Mouse (Mus musculus) heart, postnatal 0 days (tissue): Measurements from ENCODE around the gene Mt3. TPM values are rescaled to one million over a fixed set of nuclear protein-coding genes. Genes with fewer than 3 reads are reported as not detected.

Source experiments
- ATAC-seq: fragments of 200-750 bp; cut with Nextera tagmentation; 2 replicates; pipeline ENCODE4 v1.8.0; 2017; ENCODE audit warnings: low read depth, moderate number of reproducible peaks, moderate library complexity; ENCODE audit not compliant: insufficient read depth
- DNase-seq: peaks from one replicate; pipeline ENCODE4 v3.0.0-alpha.2; 2016; ENCODE audit warnings: low spot score
- H3K27ac ChIP-seq: fragments of 300-500 bp; sonication (generic); 2 replicates; pipeline ENCODE4 v1.5.1; 2014; ENCODE audit warnings: low read depth, mild to moderate bottlenecking
- H3K27me3 ChIP-seq: fragments of 300-500 bp; sonication (generic); 2 replicates; pipeline ENCODE4 v1.6.1; 2014; ENCODE audit warnings: low read length, mixed read lengths; ENCODE audit not compliant: control insufficient read depth, insufficient read depth
- H3K36me3 ChIP-seq: fragments of 300-500 bp; sonication (generic); replicated peaks from 2 replicates; pipeline ENCODE4 v1.6.1; 2014; ENCODE audit warnings: low read length, mixed read lengths; ENCODE audit not compliant: control insufficient read depth, insufficient read depth
- H3K4me1 ChIP-seq: fragments of 300-500 bp; sonication (generic); 2 replicates; pipeline ENCODE4 v1.6.1; 2014; ENCODE audit warnings: antibody characterized with exemption; ENCODE audit not compliant: control insufficient read depth, insufficient read depth
- H3K4me2 ChIP-seq: fragments of 300-500 bp; sonication (generic); 2 replicates; pipeline ENCODE4 v1.6.1; 2014; ENCODE audit warnings: low read depth, mild to moderate bottlenecking, low read length, moderate library complexity
- H3K4me3 ChIP-seq: fragments of 300-500 bp; sonication (generic); 2 replicates; pipeline ENCODE4 v1.5.1; 2014; ENCODE audit warnings: low read depth, low read length
- H3K9ac ChIP-seq: fragments of 300-500 bp; sonication (generic); replicated peaks from 2 replicates; pipeline ENCODE4 v1.6.1; 2014; ENCODE audit warnings: low read depth, low read length, mixed read lengths
- H3K9me3 ChIP-seq: fragments of 300-500 bp; sonication (generic); replicated peaks from 2 replicates; pipeline ENCODE4 v1.6.1; 2016; ENCODE audit warnings: low read length; ENCODE audit not compliant: control insufficient read depth
- CTCF ChIP-seq: IDR thresholded peaks from 2 replicates; pipeline ENCODE4 v1.5.1; 2016; ENCODE audit warnings: antibody characterized with exemption, control low read depth, low read depth
- EP300 ChIP-seq: IDR thresholded peaks from 2 replicates; pipeline ENCODE4 v1.6.1; 2016; ENCODE audit warnings: antibody characterized with exemption, low read depth
- WGBS: fragments of 180-500 bp; shearing (Covaris S2); extraction: QIAGEN DNeasy Blood & Tissue Kit; methylation state at CpG from one replicate; pipeline ENCODE4 v1.1.7; 2014; 5-methylcytosine and 5-hydroxymethylcytosine counted together
- polyA plus RNA-seq: library from polyadenylated mRNA; unstranded; fragments of >200 nt; fragmentation: Nextera tagmentation; extraction: Ambion mirVana; gene quantifications from 2 replicates; pipeline ENCODE4 v1.2.1, GENCODE M21; 2015
- total RNA-seq: library from RNA; depleted of rRNA; stranded (reverse); fragments of >200 nt; gene quantifications from 2 replicates; pipeline ENCODE4 v1.2.3, GENCODE M21; 2014; ENCODE audit warnings: low replicate concordance

Mt3 gene
- total and polyA plus RNA-seq, 2 experiments from 2014 or later = 67.4 to 217 TPM

GRCm38 (mm10) chr8:94135556-94135955 is 16.9 kb upstream of the Mt3 start:
- H3K4me2 ChIP-seq = no peak overlapping the region
- no peak overlapping the region for H3K4me3 ChIP-seq
- no peak overlapping the region for H3K9ac ChIP-seq
- no peaks in the 10 kb centered on the region for H3K9me3 ChIP-seq
- 75% methylated on average over 6 of the region's 6 CpGs for WGBS
- ATAC-seq (no peak), DNase-seq (no peak)
- TF ChIP-seq EP300 (no peak), CTCF (no peak)
- H3K36me3 ChIP-seq = no peaks in the 10 kb centered on the region
- no peak overlapping the region for H3K27ac ChIP-seq
- H3K4me1 ChIP-seq = no peaks in the 10 kb centered on the region
- no peaks in the 10 kb centered on the region for H3K27me3 ChIP-seq

GRCm38 (mm10) chr8:94136192-94136591 is 16.2 kb upstream of the Mt3 start:
- Histone ChIP-seq H3K27me3 (no peaks in the 10 kb centered on the region), H3K4me3 (no peak overlapping the region), H3K4me2 (no peak overlapping the region), H3K9ac (no peak overlapping the region), H3K4me1 (no peaks in the 10 kb centered on the region), H3K36me3 (no peaks in the 10 kb centered on the region), H3K27ac (no peak overlapping the region), H3K9me3 (no peaks in the 10 kb centered on the region)
- DNase-seq = no peak
- ATAC-seq = no peak
- TF ChIP-seq CTCF (no peak), EP300 (no peak)
- WGBS = 83% methylated on average over 7 of the region's 7 CpGs

GRCm38 (mm10) chr8:94136933-94137332 is 15.5 kb upstream of the Mt3 start, which contains the start of gene Mt4:
Gene Mt4 (plus strand): TSS chr8:94137197.
- no peak within 1 kb of the TSS for H3K9ac ChIP-seq
- WGBS = 43% methylated on average over 6 of the region's 6 CpGs
- ATAC-seq = no peak

GRCm38 (mm10) chr8:94140266-94140795 is 12.1 kb upstream of the Mt3 start:
- Histone ChIP-seq H3K4me2 (no peak overlapping the region), H3K27me3 (no peaks in the 10 kb centered on the region), H3K9ac (no peak overlapping the region), H3K4me3 (no peak overlapping the region), H3K27ac (no peak overlapping the region), H3K36me3 (no peaks in the 10 kb centered on the region), H3K4me1 (no peaks in the 10 kb centered on the region), H3K9me3 (no peaks in the 10 kb centered on the region)
- no peak for DNase-seq
- WGBS = 77% methylated on average over 4 of the region's 4 CpGs
- ATAC-seq = no peak
- TF ChIP-seq CTCF = no peak
- TF ChIP-seq EP300 = no peak

More at GRCm38 (mm10) chr8:94136933-94137332, 15.5 kb upstream of the Mt3 start, which contains the start of gene Mt4:
- no peaks in the 10 kb centered on the region for H3K9me3 ChIP-seq
- H3K27ac ChIP-seq = no peak within 1 kb of the TSS
- DNase-seq = no peak
- no peaks in the 10 kb centered on the region for H3K36me3 ChIP-seq
- no peak within 1 kb of the TSS for H3K4me3 ChIP-seq
- no peaks in the 10 kb centered on the region for H3K4me1 ChIP-seq
- no peaks in the 10 kb centered on the region for H3K27me3 ChIP-seq
- TF ChIP-seq CTCF (no peak), EP300 (no peak)
- H3K4me2 ChIP-seq = no peak within 1 kb of the TSS

- TF ChIP-seq EP300 = no peak
- no peak for TF ChIP-seq CTCF
- Histone ChIP-seq H3K4me1 (no peaks in the 10 kb centered on the region), H3K27me3 (0 out of 2 replicates have a peak, but pooled peaks cover 3% of the 10 kb centered on the region), H3K27ac (no peak overlapping the region), H3K4me2 (no peak overlapping the region), H3K36me3 (no peaks in the 10 kb centered on the region), H3K4me3 (no peak overlapping the region), H3K9ac (no peak overlapping the region), H3K9me3 (no peaks in the 10 kb centered on the region)
- DNase-seq (no peak), ATAC-seq (no peak)
- 48% methylated on average over 5 of the region's 5 CpGs for WGBS
Measured at GRCm38 (mm10) chr8:94148236-94148635, 4.2 kb upstream of the Mt3 start.

GRCm38 (mm10) chr8:94150925-94151324 is 1.5 kb upstream of the Mt3 start:
- DNase-seq = no peak
- TF ChIP-seq EP300 (no peak), CTCF (no peak)
- H3K9me3 ChIP-seq = no peaks in the 10 kb centered on the region
- H3K9ac ChIP-seq = no peak overlapping the region
- no peak overlapping the region for H3K27ac ChIP-seq
- WGBS = 86% methylated on average over 5 of the region's 5 CpGs
- H3K27me3 ChIP-seq = 0 out of 2 replicates have a peak, but pooled peaks cover 3% of the 10 kb centered on the region
- no peaks in the 10 kb centered on the region for H3K36me3 ChIP-seq
- H3K4me2 ChIP-seq = no peak overlapping the region
- H3K4me1 ChIP-seq = peaks cover 3% of the 10 kb centered on the region
- no peak overlapping the region for H3K4me3 ChIP-seq
- ATAC-seq = no peak
